ENCODE assay signal across 14 mouse cellular contexts in the genomic region with DNA sequence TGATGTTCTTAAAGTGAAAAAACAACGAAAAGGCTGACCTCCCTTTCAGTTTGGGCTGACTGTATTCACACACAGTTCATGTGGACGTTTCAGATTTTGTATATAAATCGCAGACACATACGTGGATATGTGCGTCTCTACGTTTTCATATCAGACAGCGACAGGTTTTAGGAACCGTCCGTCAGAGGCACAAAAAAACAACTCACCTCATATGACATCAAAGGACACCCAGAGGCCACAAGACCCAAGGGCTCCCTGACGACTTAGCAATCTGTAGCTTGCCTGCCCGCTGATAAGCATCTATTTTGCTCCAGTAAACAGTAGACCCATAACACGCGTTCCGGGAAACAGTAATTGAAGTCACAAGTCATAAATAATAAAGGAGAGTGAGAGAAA. TPM values are rescaled to one million over a fixed set of nuclear protein-coding genes. Genes with fewer than 3 reads are reported as not detected.
A peak's percentile ranks its signal among the peaks of the same experiment; 100 is the strongest.
DNase-seq lines count a peak whose midpoint lies in the region; ATAC-seq and TF ChIP-seq lines count a peak whose summit lies in the region.
"Had no signal": no experiment of that assay in that cellular context is flagged by ENCODE, and none has a peak within 500 bp of the region (broad histone marks: within the 10 kb centered on the region; RNA-seq: fewer than 3 reads in every experiment).

No protein-coding gene starts in this region.

- 0 out of 2 replicates have a peak overlapping the region, but pooled peaks have one; percentile 42 for H3K4me2 ChIP-seq in kidney, embryonic 16.5 days (replicated peaks; ENCODE audit: low read depth, low read length)
- H3K4me2 ChIP-seq in kidney, embryonic 14.5 days (replicated peaks; ENCODE audit: low read depth, low read length), result no peak overlapping the region
- H3K4me2 ChIP-seq in liver, embryonic 13.5 days, result peak overlapping the region; percentile 28; the same call in 1 of the 2 replicates
- no peak overlapping the region for H3K4me2 ChIP-seq in hindbrain, embryonic 14.5 days (replicated peaks)
- no peak overlapping the region for H3K4me2 ChIP-seq in midbrain, embryonic 14.5 days (ENCODE audit: low read length)

- H3K4me1 ChIP-seq in kidney, embryonic 16.5 days (ENCODE audit: insufficient read depth, low read length), result peaks cover 4% of the 10 kb centered on the region; the same call in 1 of the 2 replicates
- 0 out of 2 replicates have a peak, but pooled peaks cover 4% of the 10 kb centered on the region for H3K4me1 ChIP-seq in kidney, embryonic 14.5 days (ENCODE audit: control insufficient read depth, insufficient read depth, low read length)
- peaks cover 64% of the 10 kb centered on the region for H3K4me1 ChIP-seq in G1E (ENCODE audit: insufficient read depth, low read depth, low read length)
- H3K4me1 ChIP-seq in liver, embryonic 13.5 days (replicated peaks), result peaks cover 33% of the 10 kb centered on the region
- H3K4me1 ChIP-seq in hindbrain, embryonic 14.5 days (replicated peaks; ENCODE audit: control insufficient read depth, insufficient read depth, low read length), result no peaks in the 10 kb centered on the region
- H3K4me1 ChIP-seq in midbrain, embryonic 14.5 days (ENCODE audit: control insufficient read depth, insufficient read depth, low read length), result 0 out of 2 replicates have a peak, but pooled peaks cover 3% of the 10 kb centered on the region

- no peak overlapping the region for H3K4me3 ChIP-seq in kidney, embryonic 16.5 days (ENCODE audit: low read length)
- H3K4me3 ChIP-seq in kidney, embryonic 14.5 days (ENCODE audit: low read length), result no peak overlapping the region
- peak overlapping the region; percentile 69 for H3K4me3 ChIP-seq in G1E (ENCODE audit: low read depth, low read length)
- H3K4me3 ChIP-seq in liver, embryonic 13.5 days (replicated peaks), result no peak overlapping the region
- no peak overlapping the region for H3K4me3 ChIP-seq in hindbrain, embryonic 14.5 days (replicated peaks; ENCODE audit: low read length)
- no peak overlapping the region for H3K4me3 ChIP-seq in midbrain, embryonic 14.5 days (replicated peaks; ENCODE audit: low read depth, low read length)
- H3K4me3 ChIP-seq: myocyte had no signal

- H3K36me3 ChIP-seq in kidney, embryonic 16.5 days (ENCODE audit: insufficient read depth, low read length), result no peaks in the 10 kb centered on the region
- no peaks in the 10 kb centered on the region for H3K36me3 ChIP-seq in kidney, embryonic 14.5 days (ENCODE audit: control insufficient read depth, insufficient read depth, low read length)
- H3K36me3 ChIP-seq in G1E (replicated peaks), result no peaks in the 10 kb centered on the region
- no peaks in the 10 kb centered on the region for H3K36me3 ChIP-seq in liver, embryonic 13.5 days
- no peaks in the 10 kb centered on the region for H3K36me3 ChIP-seq in hindbrain, embryonic 14.5 days (replicated peaks; ENCODE audit: control insufficient read depth, insufficient read depth)
- H3K36me3 ChIP-seq in midbrain, embryonic 14.5 days (ENCODE audit: control insufficient read depth, insufficient read depth, low read length), result no peaks in the 10 kb centered on the region

- 0 out of 2 replicates have a peak overlapping the region, but pooled peaks have one; percentile 17 for H3K9ac ChIP-seq in kidney, embryonic 16.5 days (replicated peaks; ENCODE audit: low read length)
- no peak overlapping the region for H3K9ac ChIP-seq in kidney, embryonic 14.5 days (ENCODE audit: low read depth, low read length)
- H3K9ac ChIP-seq in liver, embryonic 13.5 days, result no peak overlapping the region
- no peak overlapping the region for H3K9ac ChIP-seq in hindbrain, embryonic 14.5 days
- no peak overlapping the region for H3K9ac ChIP-seq in midbrain, embryonic 14.5 days (replicated peaks; ENCODE audit: low read length)

- no peak for TF ChIP-seq CTCF in G1E (IDR thresholded peaks at IDR 0.05; ENCODE audit: low read depth, low read length)

- H3K9me3 ChIP-seq in kidney, embryonic 16.5 days (ENCODE audit: low read length), result no peaks in the 10 kb centered on the region; the same call in 1 of the 2 replicates
- no peaks in the 10 kb centered on the region for H3K9me3 ChIP-seq in kidney, embryonic 14.5 days (ENCODE audit: control insufficient read depth, low read length)
- peaks cover 4% of the 10 kb centered on the region for H3K9me3 ChIP-seq in G1E (replicated peaks)
- peaks cover 4% of the 10 kb centered on the region; the same call in 1 of the 2 replicates for H3K9me3 ChIP-seq in liver, embryonic 13.5 days (replicated peaks)
- H3K9me3 ChIP-seq in hindbrain, embryonic 14.5 days (ENCODE audit: control insufficient read depth, low read length), result no peaks in the 10 kb centered on the region
- no peaks in the 10 kb centered on the region for H3K9me3 ChIP-seq in midbrain, embryonic 14.5 days (ENCODE audit: control insufficient read depth, low read length)

- ATAC-seq in kidney, embryonic 16.5 days (ENCODE audit: low FRiP score, low TSS enrichment), result no peak
- ATAC-seq in kidney, embryonic 14.5 days (ENCODE audit: low FRiP score, low TSS enrichment), result no peak
- peak; percentile 59 for ATAC-seq in G1E (ENCODE audit: extremely low read depth, insufficient number of reproducible peaks, low FRiP score, poor library complexity, severe bottlenecking)
- ATAC-seq in liver, embryonic 13.5 days (ENCODE audit: low read depth), result no peak
- no peak for ATAC-seq in hindbrain, embryonic 14.5 days (ENCODE audit: low FRiP score)
- no peak for ATAC-seq in midbrain, embryonic 14.5 days (ENCODE audit: low FRiP score, low TSS enrichment)

- no peak overlapping the region for H3K27ac ChIP-seq in kidney, embryonic 16.5 days (ENCODE audit: low read length)
- no peak overlapping the region for H3K27ac ChIP-seq in kidney, embryonic 14.5 days (ENCODE audit: low read depth, low read length)
- no peak overlapping the region for H3K27ac ChIP-seq in liver, embryonic 13.5 days
- H3K27ac ChIP-seq in hindbrain, embryonic 14.5 days, result no peak overlapping the region
- H3K27ac ChIP-seq in midbrain, embryonic 14.5 days (replicated peaks; ENCODE audit: low read depth, low read length), result no peak overlapping the region

- DNase-seq in G1E (ENCODE audit: low spot score), result peak; percentile 40
- no peak for DNase-seq in liver, embryonic 13.5 days
- peak; percentile 74 for DNase-seq in natural killer cell, adult 2 months (ENCODE audit: low spot score in 2 of 2)
- no peak for DNase-seq in hindbrain, embryonic 14.5 days (ENCODE audit: low spot score)
- DNase-seq in midbrain, embryonic 14.5 days, result no peak
- DNase-seq in adrenal gland, adult 18-20 months (ENCODE audit: low spot score in 2 of 2), result no peak
- DNase-seq: adrenal gland, postnatal 36 days; cerebellum, adult 11-12 months; kidney, adult 8-10 months had no signal

- WGBS in kidney, embryonic 16.5 days, result 75% methylated on average over 14 of the region's 14 CpGs
- 70% methylated on average over 14 of the region's 14 CpGs for WGBS in kidney, embryonic 14.5 days
- 60% methylated on average over 14 of the region's 14 CpGs for WGBS in liver, embryonic 13.5 days (ENCODE audit: insufficient replicate concordance)
- 90% methylated on average over 14 of the region's 14 CpGs for WGBS in hindbrain, embryonic 14.5 days
- 89% methylated on average over 14 of the region's 14 CpGs for WGBS in midbrain, embryonic 14.5 days

- no peaks in the 10 kb centered on the region for H3K27me3 ChIP-seq in kidney, embryonic 16.5 days (ENCODE audit: insufficient read depth, low read length)
- H3K27me3 ChIP-seq in kidney, embryonic 14.5 days (ENCODE audit: control insufficient read depth, insufficient read depth, low read length), result no peaks in the 10 kb centered on the region
- no peaks in the 10 kb centered on the region for H3K27me3 ChIP-seq in G1E (ENCODE audit: insufficient read depth, low read length)
- H3K27me3 ChIP-seq in liver, embryonic 13.5 days, result no peaks in the 10 kb centered on the region
- H3K27me3 ChIP-seq in hindbrain, embryonic 14.5 days (ENCODE audit: control insufficient read depth, insufficient read depth, low read length), result no peaks in the 10 kb centered on the region
- H3K27me3 ChIP-seq in midbrain, embryonic 14.5 days (ENCODE audit: control insufficient read depth, insufficient read depth, low read length), result no peaks in the 10 kb centered on the region

RNA-seq across cellular contexts. Expression of a gene that starts 5.2 kb away (rescaled TPM):
- 42.7 and 45.7 TPM in 2 replicates for polyA plus RNA-seq in kidney, embryonic 16.5 days (2015; fragmentation: Nextera tagmentation; extraction: Ambion mirVana)
- polyA plus RNA-seq in kidney, embryonic 14.5 days (2014; fragmentation: Nextera tagmentation; extraction: Ambion mirVana), result 42.1 and 49.8 TPM in 2 replicates
- total RNA-seq in G1E (2014; fragmentation: Nextera tagmentation) (106 and 127 TPM in 2 replicates), G1E (2017) (94.9 and 114 TPM in 2 replicates)
- polyA plus RNA-seq in G1E (2012), result 9.8 and 17.3 TPM in 2 replicates
- polyA plus RNA-seq in liver, embryonic 13.5 days (2015; fragmentation: Nextera tagmentation; extraction: Ambion mirVana), result 14.6 and 18.4 TPM in 2 replicates
- 55.6 and 65.8 TPM in 2 replicates for polyA plus RNA-seq in hindbrain, embryonic 14.5 days (2014; fragmentation: Nextera tagmentation; extraction: Ambion mirVana)
- polyA plus RNA-seq in midbrain, embryonic 14.5 days (2014; fragmentation: Nextera tagmentation; extraction: Ambion mirVana), result 63.6 and 78.7 TPM in 2 replicates
- total RNA-seq in adrenal gland, adult 18-20 months (2021), result 10 to 100 TPM; 39.7 to 40.8 TPM

RNA-seq across cellular contexts. Expression of a gene that starts 6.8 kb away (rescaled TPM):
- not detected in 2 replicates for polyA plus RNA-seq in kidney, embryonic 16.5 days (2015; fragmentation: Nextera tagmentation; extraction: Ambion mirVana)
- not detected in 2 replicates for polyA plus RNA-seq in kidney, embryonic 14.5 days (2014; fragmentation: Nextera tagmentation; extraction: Ambion mirVana)
- total RNA-seq in G1E (2014; fragmentation: Nextera tagmentation) (0.63 TPM in 1 of 2 replicates, not detected in the other), G1E (2017) (0.44 and 0.52 TPM in 2 replicates)
- polyA plus RNA-seq in G1E (2012), result not detected in 2 replicates
- polyA plus RNA-seq in liver, embryonic 13.5 days (2015; fragmentation: Nextera tagmentation; extraction: Ambion mirVana), result not detected in 2 replicates
- not detected in 2 replicates for polyA plus RNA-seq in hindbrain, embryonic 14.5 days (2014; fragmentation: Nextera tagmentation; extraction: Ambion mirVana)
- not detected in 2 replicates for polyA plus RNA-seq in midbrain, embryonic 14.5 days (2014; fragmentation: Nextera tagmentation; extraction: Ambion mirVana)
- not detected for total RNA-seq in adrenal gland, adult 18-20 months (2021)
- total RNA-seq: adrenal gland, postnatal 36 days; granulocyte monocyte progenitor cell, adult 5-6 weeks; left cerebral cortex, postnatal 14 days had no signal
- polyA plus RNA-seq: myocyte had no signal

RNA-seq across cellular contexts. Expression of a gene that starts 52.6 kb away (rescaled TPM):
- 5.3 and 6.5 TPM in 2 replicates for polyA plus RNA-seq in kidney, embryonic 16.5 days (2015; fragmentation: Nextera tagmentation; extraction: Ambion mirVana)
- polyA plus RNA-seq in kidney, embryonic 14.5 days (2014; fragmentation: Nextera tagmentation; extraction: Ambion mirVana), result 2.2 and 6.1 TPM in 2 replicates
- total RNA-seq in G1E (2014; fragmentation: Nextera tagmentation) (6.1 and 8.8 TPM in 2 replicates), G1E (2017) (2.0 and 3.3 TPM in 2 replicates)
- 0.58 and 1.0 TPM in 2 replicates for polyA plus RNA-seq in G1E (2012)
- polyA plus RNA-seq in liver, embryonic 13.5 days (2015; fragmentation: Nextera tagmentation; extraction: Ambion mirVana), result 2.8 and 3.2 TPM in 2 replicates
- 6.8 and 8.8 TPM in 2 replicates for polyA plus RNA-seq in hindbrain, embryonic 14.5 days (2014; fragmentation: Nextera tagmentation; extraction: Ambion mirVana)
- polyA plus RNA-seq in midbrain, embryonic 14.5 days (2014; fragmentation: Nextera tagmentation; extraction: Ambion mirVana), result 1.3 and 2.7 TPM in 2 replicates
- 1 to 10 TPM; 5.6 to 6.3 TPM for total RNA-seq in adrenal gland, adult 18-20 months (2021)

RNA-seq across cellular contexts. Expression of a gene that starts 52.8 kb away (rescaled TPM):
- 8.4 and 8.7 TPM in 2 replicates for polyA plus RNA-seq in kidney, embryonic 16.5 days (2015; fragmentation: Nextera tagmentation; extraction: Ambion mirVana)
- polyA plus RNA-seq in kidney, embryonic 14.5 days (2014; fragmentation: Nextera tagmentation; extraction: Ambion mirVana), result 9.7 and 11.8 TPM in 2 replicates
- total RNA-seq in G1E (2014; fragmentation: Nextera tagmentation) (95.0 and 101 TPM in 2 replicates), G1E (2017) (18.9 and 20.4 TPM in 2 replicates)
- 32.4 and 37.1 TPM in 2 replicates for polyA plus RNA-seq in G1E (2012)
- 47.0 and 51.9 TPM in 2 replicates for polyA plus RNA-seq in liver, embryonic 13.5 days (2015; fragmentation: Nextera tagmentation; extraction: Ambion mirVana)
- polyA plus RNA-seq in hindbrain, embryonic 14.5 days (2014; fragmentation: Nextera tagmentation; extraction: Ambion mirVana), result 4.2 and 7.5 TPM in 2 replicates
- 2.8 and 3.1 TPM in 2 replicates for polyA plus RNA-seq in midbrain, embryonic 14.5 days (2014; fragmentation: Nextera tagmentation; extraction: Ambion mirVana)
- total RNA-seq in adrenal gland, adult 18-20 months (2021), result under 1 TPM; 0.63 to 0.90 TPM

RNA-seq across cellular contexts. Expression of a gene that starts 57.9 kb away (rescaled TPM):
- 22.0 and 24.1 TPM in 2 replicates for polyA plus RNA-seq in kidney, embryonic 16.5 days (2015; fragmentation: Nextera tagmentation; extraction: Ambion mirVana)
- polyA plus RNA-seq in kidney, embryonic 14.5 days (2014; fragmentation: Nextera tagmentation; extraction: Ambion mirVana), result 19.0 and 31.0 TPM in 2 replicates
- total RNA-seq in G1E (2014; fragmentation: Nextera tagmentation) (93.2 and 98.1 TPM in 2 replicates), G1E (2017) (80.4 and 87.2 TPM in 2 replicates)
- 29.6 and 43.3 TPM in 2 replicates for polyA plus RNA-seq in G1E (2012)
- polyA plus RNA-seq in liver, embryonic 13.5 days (2015; fragmentation: Nextera tagmentation; extraction: Ambion mirVana), result 14.3 and 15.9 TPM in 2 replicates
- 21.8 and 24.4 TPM in 2 replicates for polyA plus RNA-seq in hindbrain, embryonic 14.5 days (2014; fragmentation: Nextera tagmentation; extraction: Ambion mirVana)
- 16.4 and 21.7 TPM in 2 replicates for polyA plus RNA-seq in midbrain, embryonic 14.5 days (2014; fragmentation: Nextera tagmentation; extraction: Ambion mirVana)
- total RNA-seq in adrenal gland, adult 18-20 months (2021), result 10 to 100 TPM; 64.8 to 74.8 TPM

Comparison
In these comparisons a context has a peak if more than half of its experiments do, and no peak if none do; other contexts are left out.
1. H3K4me2 ChIP-seq: peak in kidney, embryonic 16.5 days (single experiment) and liver, embryonic 13.5 days (single experiment); none in kidney, embryonic 14.5 days (single experiment), hindbrain, embryonic 14.5 days (single experiment) and midbrain, embryonic 14.5 days (single experiment).
2. DNase-seq: peak in G1E (single experiment) and natural killer cell, adult 2 months (2 of 2); none in liver, embryonic 13.5 days (single experiment), hindbrain, embryonic 14.5 days (single experiment), midbrain, embryonic 14.5 days (single experiment) and adrenal gland, adult 18-20 months (0 of 2).